Mouse (Mus musculus): ENCODE data around the gene Nfib. TPM values are rescaled to one million over a fixed set of nuclear protein-coding genes. Genes with fewer than 3 reads are reported as not detected.
A peak's percentile ranks its signal among the peaks of the same experiment; 100 is the strongest.

The Nfib gene
- polyA plus RNA-seq, 1 experiment from 2014 or later, result 60.0 TPM

DNA sequence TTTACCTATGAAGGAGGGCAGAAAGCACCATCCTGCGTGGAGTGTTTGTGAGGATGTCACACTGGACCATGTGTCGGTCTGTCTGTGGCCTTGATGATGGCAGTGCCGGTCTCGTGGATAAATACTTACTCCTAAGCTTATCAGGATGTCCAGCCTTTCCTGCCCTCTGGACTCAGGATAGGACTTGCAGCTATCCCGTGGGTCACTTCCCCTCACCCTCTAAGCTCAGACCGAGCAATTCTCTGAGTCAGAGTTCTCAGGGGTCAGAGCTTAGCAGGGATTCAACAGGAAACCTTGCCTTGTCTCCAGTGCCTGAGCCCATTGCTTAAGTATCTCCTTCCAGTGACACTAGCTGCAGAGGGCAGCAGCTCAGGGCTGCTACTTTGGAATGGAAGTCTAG, 4.1 kb upstream of the Nfib start:
- Histone ChIP-seq H3K4me3 (no peak overlapping the region), H3K27ac (no peak overlapping the region), H3K4me1 (replicated peaks) (peaks cover 39% of the 10 kb centered on the region), H3K27me3 (no peaks in the 10 kb centered on the region), H3K4me2 (no peak overlapping the region), H3K9me3 (replicated peaks) (no peaks in the 10 kb centered on the region), H3K9ac (no peak overlapping the region), H3K36me3 (no peaks in the 10 kb centered on the region)
- 61% methylated on average over 6 of the region's 6 CpGs for WGBS
- no peak for ATAC-seq (replicated peaks; ENCODE audit: insufficient number of reproducible peaks, insufficient read depth, low FRiP score, low read depth)

GRCm38 (mm10) chr4:82706012-82706411, 462 bp upstream of the Nfib start:
- Histone ChIP-seq H3K27me3 (no peaks in the 10 kb centered on the region), H3K4me3 (no peak overlapping the region), H3K4me2 (no peak overlapping the region), H3K9me3 (replicated peaks) (no peaks in the 10 kb centered on the region), H3K36me3 (no peaks in the 10 kb centered on the region), H3K9ac (no peak overlapping the region), H3K4me1 (replicated peaks) (peaks cover 51% of the 10 kb centered on the region), H3K27ac (peak overlapping the region; percentile 70)
- ATAC-seq (replicated peaks; ENCODE audit: insufficient number of reproducible peaks, insufficient read depth, low FRiP score, low read depth), result no peak
- 68% methylated on average over 2 of the region's 2 CpGs for WGBS

- H3K4me1 ChIP-seq (replicated peaks), result peaks cover 51% of the 10 kb centered on the region
- H3K9me3 ChIP-seq (replicated peaks), result no peaks in the 10 kb centered on the region
- no peak overlapping the region for H3K9ac ChIP-seq
- H3K4me3 ChIP-seq, result no peak overlapping the region
- H3K4me2 ChIP-seq, result no peak overlapping the region
- H3K27me3 ChIP-seq, result no peaks in the 10 kb centered on the region
- WGBS, result 77% methylated on average over 19 of the region's 19 CpGs
- H3K27ac ChIP-seq, result no peak overlapping the region
- H3K36me3 ChIP-seq, result no peaks in the 10 kb centered on the region
- ATAC-seq (replicated peaks; ENCODE audit: insufficient number of reproducible peaks, insufficient read depth, low FRiP score, low read depth), result no peak
Measured at GRCm38 (mm10) chr4:82704079-82704830, 1.3 kb downstream of the Nfib start.

- no peak for ATAC-seq (replicated peaks; ENCODE audit: insufficient number of reproducible peaks, insufficient read depth, low FRiP score, low read depth)
- H3K4me2 ChIP-seq, result no peak overlapping the region
- WGBS, result 62% methylated on average over 6 of the region's 6 CpGs
Measured at GRCm38 (mm10) chr4:82702808-82703207, 2.7 kb downstream of the Nfib start.

GRCm38 (mm10) chr4:82699504-82699903, 6.0 kb downstream of the Nfib start:
- no peaks in the 10 kb centered on the region for H3K9me3 ChIP-seq (replicated peaks)
- no peak for ATAC-seq (replicated peaks; ENCODE audit: insufficient number of reproducible peaks, insufficient read depth, low FRiP score, low read depth)
- no peaks in the 10 kb centered on the region for H3K36me3 ChIP-seq
- H3K27ac ChIP-seq, result no peak overlapping the region
- WGBS, result 58% methylated on average over 11 of the region's 11 CpGs
- no peak overlapping the region for H3K4me2 ChIP-seq
- no peak overlapping the region for H3K4me3 ChIP-seq
- no peak overlapping the region for H3K9ac ChIP-seq
- H3K4me1 ChIP-seq (replicated peaks), result peaks cover 25% of the 10 kb centered on the region
- H3K27me3 ChIP-seq, result no peaks in the 10 kb centered on the region

More at GRCm38 (mm10) chr4:82702808-82703207, 2.7 kb downstream of the Nfib start:
- Histone ChIP-seq H3K36me3 (no peaks in the 10 kb centered on the region), H3K27ac (no peak overlapping the region), H3K4me3 (no peak overlapping the region), H3K9me3 (replicated peaks) (no peaks in the 10 kb centered on the region), H3K4me1 (replicated peaks) (peaks cover 43% of the 10 kb centered on the region), H3K27me3 (no peaks in the 10 kb centered on the region), H3K9ac (no peak overlapping the region)

DNA sequence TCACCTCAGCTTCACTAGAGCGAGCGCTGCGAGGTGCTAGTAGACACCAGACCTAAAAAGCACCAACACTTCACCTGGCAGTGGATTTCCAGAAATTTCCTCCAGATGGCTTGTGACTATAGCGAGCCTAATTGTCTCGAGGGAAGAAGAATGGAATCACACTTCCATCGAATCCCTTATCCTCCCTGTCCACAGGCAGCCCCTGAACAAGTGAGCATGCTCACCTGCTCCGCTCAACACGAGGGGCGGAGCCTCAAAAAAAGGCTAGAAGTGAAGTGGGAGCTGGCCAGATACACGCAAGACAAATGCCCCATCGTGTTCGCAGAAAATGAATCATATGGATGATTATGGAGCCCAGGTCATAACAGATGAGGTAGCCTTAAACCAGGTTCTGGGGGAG, 6.9 kb downstream of the Nfib start:
- peaks cover 21% of the 10 kb centered on the region for H3K4me1 ChIP-seq (replicated peaks)
- H3K4me2 ChIP-seq, result no peak overlapping the region
- no peak overlapping the region for H3K9ac ChIP-seq
- 84% methylated on average over 12 of the region's 12 CpGs for WGBS
- H3K27ac ChIP-seq, result no peak overlapping the region
- H3K27me3 ChIP-seq, result no peaks in the 10 kb centered on the region
- H3K9me3 ChIP-seq (replicated peaks), result no peaks in the 10 kb centered on the region
- H3K4me3 ChIP-seq, result no peak overlapping the region
- ATAC-seq (replicated peaks; ENCODE audit: insufficient number of reproducible peaks, insufficient read depth, low FRiP score, low read depth), result no peak
- H3K36me3 ChIP-seq, result no peaks in the 10 kb centered on the region

DNA sequence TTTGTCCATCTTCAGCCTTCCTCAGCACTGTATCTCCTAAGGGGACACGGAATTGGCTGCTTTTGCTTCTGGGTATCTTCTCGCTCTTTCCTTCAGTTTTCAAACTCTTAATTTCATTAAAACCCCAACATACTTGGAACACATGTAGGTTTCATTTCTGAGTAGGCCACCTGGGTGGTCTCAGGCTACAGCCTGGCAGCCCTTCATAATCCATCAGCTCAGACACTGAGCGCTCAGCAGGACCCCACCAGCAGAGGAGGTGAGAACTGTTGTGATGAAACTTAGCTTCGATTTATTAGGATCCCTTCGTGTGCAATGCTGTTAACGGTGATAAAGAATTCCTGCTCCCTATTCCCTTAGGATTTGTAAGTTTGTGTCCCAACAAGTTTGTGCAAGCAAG, 8.4 kb downstream of the Nfib start:
- ATAC-seq (replicated peaks; ENCODE audit: insufficient number of reproducible peaks, insufficient read depth, low FRiP score, low read depth), result no peak
- WGBS, result 58% methylated on average over 6 of the region's 6 CpGs
- Histone ChIP-seq H3K4me2 (no peak overlapping the region), H3K27me3 (no peaks in the 10 kb centered on the region), H3K9ac (no peak overlapping the region), H3K36me3 (no peaks in the 10 kb centered on the region), H3K27ac (peak overlapping the region; percentile 89; the same call in 1 of the 2 replicates), H3K4me1 (replicated peaks) (peaks cover 25% of the 10 kb centered on the region), H3K4me3 (no peak overlapping the region), H3K9me3 (replicated peaks) (no peaks in the 10 kb centered on the region)

GRCm38 (mm10) chr4:82695760-82696501, 9.6 kb downstream of the Nfib start:
- 33% methylated on average over 5 of the region's 5 CpGs for WGBS
- ATAC-seq (replicated peaks; ENCODE audit: insufficient number of reproducible peaks, insufficient read depth, low FRiP score, low read depth), result peak; percentile 69
- Histone ChIP-seq H3K36me3 (no peaks in the 10 kb centered on the region), H3K27ac (peak overlapping the region; percentile 89), H3K27me3 (no peaks in the 10 kb centered on the region), H3K4me1 (replicated peaks) (peaks cover 36% of the 10 kb centered on the region), H3K4me3 (no peak overlapping the region), H3K9me3 (replicated peaks) (no peaks in the 10 kb centered on the region), H3K4me2 (peak overlapping the region; percentile 32; the same call in 1 of the 2 replicates), H3K9ac (no peak overlapping the region)

DNA sequence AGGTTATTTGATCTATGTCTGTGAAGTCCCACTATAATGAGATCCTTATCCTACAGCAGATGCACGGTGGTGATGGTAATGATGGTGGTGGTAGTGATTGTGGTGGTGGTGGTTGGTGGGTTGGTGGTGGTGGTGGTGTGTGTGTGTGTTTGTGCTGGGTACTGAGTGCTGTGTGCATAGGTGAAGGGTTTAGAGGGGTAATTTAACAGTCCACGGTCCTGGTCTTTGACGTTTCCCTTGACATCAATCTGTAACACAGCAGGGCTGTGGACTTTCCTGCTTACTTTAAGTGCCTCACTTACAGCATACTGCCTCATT, 13.6 kb downstream of the Nfib start:
- 15% methylated on average over 3 of the region's 3 CpGs for WGBS
- ATAC-seq (replicated peaks; ENCODE audit: insufficient number of reproducible peaks, insufficient read depth, low FRiP score, low read depth), result no peak
- peak overlapping the region; percentile 23 for H3K4me2 ChIP-seq

DNA sequence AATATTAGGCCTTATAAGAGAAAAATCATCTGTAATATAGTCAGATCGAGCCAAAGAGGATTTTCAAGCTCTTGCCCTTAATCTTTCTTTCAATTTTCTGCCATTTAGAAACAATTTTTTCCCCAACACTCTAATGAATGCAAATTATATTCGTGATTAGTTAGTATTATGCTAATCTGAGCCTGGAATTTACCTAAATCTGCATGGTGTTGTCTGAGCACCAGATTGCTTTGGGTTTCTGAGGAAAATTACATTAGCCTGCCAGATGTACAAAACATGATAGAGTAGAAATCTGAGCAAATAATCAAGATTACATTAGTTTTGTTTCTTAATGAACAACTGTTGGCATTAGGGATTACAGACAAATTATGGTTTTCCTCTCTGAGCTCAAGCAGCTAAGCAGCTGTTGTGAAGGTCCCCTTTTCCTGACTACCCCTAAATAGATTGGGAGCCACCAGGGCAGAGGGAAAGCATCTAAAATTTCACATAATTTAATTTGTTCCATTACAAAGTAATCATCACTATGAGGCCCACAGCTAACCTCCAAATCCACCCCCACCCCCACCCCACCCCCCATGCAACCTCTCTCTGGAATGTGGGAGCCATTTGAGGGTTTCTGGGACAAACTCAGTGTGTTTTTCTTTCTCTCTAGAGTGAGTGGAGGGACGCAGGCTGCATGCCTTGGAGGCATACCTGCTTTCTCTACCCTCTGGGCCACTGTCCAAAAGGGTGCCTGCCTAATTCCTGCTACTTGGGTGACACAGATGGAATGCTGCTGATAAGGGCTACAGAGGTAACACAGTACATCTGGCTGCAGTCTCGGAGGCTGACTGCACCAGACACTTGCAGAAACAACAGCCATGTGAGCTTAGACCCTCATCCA, 14.2 kb downstream of the Nfib start:
- 46% methylated on average over 4 of the region's 4 CpGs for WGBS
- H3K27me3 ChIP-seq, result no peaks in the 10 kb centered on the region
- H3K9me3 ChIP-seq (replicated peaks), result no peaks in the 10 kb centered on the region
- no peak overlapping the region for H3K9ac ChIP-seq
- no peaks in the 10 kb centered on the region for H3K36me3 ChIP-seq
- peak overlapping the region; percentile 23 for H3K4me2 ChIP-seq
- peaks cover 39% of the 10 kb centered on the region for H3K4me1 ChIP-seq (replicated peaks)
- peak overlapping the region; percentile 72 for H3K27ac ChIP-seq
- no peak for ATAC-seq (replicated peaks; ENCODE audit: insufficient number of reproducible peaks, insufficient read depth, low FRiP score, low read depth)
- no peak overlapping the region for H3K4me3 ChIP-seq

More for the DNA sequence above, 13.6 kb downstream of the Nfib start:
- Histone ChIP-seq H3K27ac (peak overlapping the region; percentile 72), H3K9ac (no peak overlapping the region), H3K27me3 (no peaks in the 10 kb centered on the region), H3K36me3 (no peaks in the 10 kb centered on the region), H3K4me3 (no peak overlapping the region), H3K9me3 (replicated peaks) (no peaks in the 10 kb centered on the region), H3K4me1 (replicated peaks) (peaks cover 43% of the 10 kb centered on the region)

DNA sequence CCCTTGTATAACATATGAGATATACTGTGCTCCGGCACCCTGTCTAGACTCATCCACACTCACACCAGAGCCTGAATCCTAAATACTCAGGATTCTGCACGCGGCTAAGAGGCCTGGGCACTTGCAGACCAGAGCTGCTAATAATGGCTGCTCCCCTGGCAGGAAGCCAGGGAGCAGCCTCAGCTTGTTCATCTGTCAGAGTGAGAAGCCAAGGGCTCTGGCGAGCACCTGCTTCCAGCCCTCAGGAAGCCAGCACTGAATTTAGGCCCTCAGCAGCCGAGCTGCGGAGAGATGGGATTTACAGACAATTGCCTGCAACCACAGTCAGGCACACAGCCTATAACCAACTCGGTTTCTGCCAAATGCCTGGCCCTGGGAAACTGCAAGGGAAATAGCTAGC, 15.3 kb downstream of the Nfib start:
- H3K27ac ChIP-seq, result peak overlapping the region; percentile 82
- no peak overlapping the region for H3K4me3 ChIP-seq
- no peak overlapping the region for H3K9ac ChIP-seq
- 28% methylated on average over 7 of the region's 7 CpGs for WGBS
- H3K4me2 ChIP-seq, result 0 out of 2 replicates have a peak overlapping the region, but pooled peaks have one; percentile 3
- H3K27me3 ChIP-seq, result no peaks in the 10 kb centered on the region
- peak; percentile 76 for ATAC-seq (replicated peaks; ENCODE audit: insufficient number of reproducible peaks, insufficient read depth, low FRiP score, low read depth)
- H3K9me3 ChIP-seq (replicated peaks), result no peaks in the 10 kb centered on the region
- H3K36me3 ChIP-seq, result no peaks in the 10 kb centered on the region
- H3K4me1 ChIP-seq (replicated peaks), result peaks cover 32% of the 10 kb centered on the region

Data from heart, embryonic 15.5 days (tissue).